In the genomic region with DNA sequence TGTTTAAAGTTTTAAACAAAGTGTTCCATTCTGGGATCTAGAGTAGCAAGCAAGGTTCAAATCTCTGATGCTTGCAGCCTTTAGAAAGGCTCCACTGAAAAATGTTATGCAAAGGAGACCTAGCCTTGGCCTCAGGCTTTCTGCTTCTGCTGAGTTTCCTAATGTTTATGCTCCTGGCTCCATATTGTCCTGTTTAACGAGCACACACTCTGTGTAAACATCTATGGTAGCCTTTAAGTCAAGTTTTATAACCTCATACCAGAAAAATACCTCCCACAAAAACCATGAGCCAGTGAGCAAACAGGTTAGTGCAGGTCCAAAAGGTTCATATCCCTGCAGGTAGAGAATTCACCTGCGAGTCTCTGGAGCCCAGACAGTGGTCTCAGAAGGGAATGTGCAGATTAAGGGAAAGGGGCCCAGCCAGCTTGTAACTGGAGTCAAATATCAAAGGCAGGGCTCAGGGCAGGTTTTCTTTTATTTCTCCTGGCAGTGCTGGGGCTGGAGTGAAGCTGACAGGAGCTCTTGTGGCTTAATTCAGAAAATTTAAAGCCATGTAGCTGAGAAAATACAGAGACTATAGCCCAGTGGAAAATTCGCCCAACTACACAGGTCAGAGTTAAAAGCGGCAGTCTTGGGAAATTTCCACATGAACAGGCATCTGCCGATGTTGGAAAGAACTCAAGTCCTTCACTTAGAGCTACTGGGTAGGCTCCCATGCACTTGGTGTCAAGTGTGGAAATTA, we compare ENCODE assay signal across 10 mouse cellular contexts.
A peak's percentile ranks its signal among the peaks of the same experiment; 100 is the strongest.
DNase-seq lines count a peak whose midpoint lies in the region; ATAC-seq and TF ChIP-seq lines count a peak whose summit lies in the region.
"Had no signal": no experiment of that assay in that cellular context is flagged by ENCODE, and none has a peak within 500 bp of the region (broad histone marks: within the 10 kb centered on the region; RNA-seq: fewer than 3 reads in every experiment).

No protein-coding gene starts in this region.

- 11% methylated on average over 5 of the region's 5 CpGs for whole genome bisulfite sequencing in forebrain, embryonic 14.5 days
- 10% methylated on average over 5 of the region's 5 CpGs for WGBS in forebrain, postnatal 0 days
- 8% methylated on average over 5 of the region's 5 CpGs for WGBS in kidney, postnatal 0 days
- 26% methylated on average over 5 of the region's 5 CpGs for whole genome bisulfite sequencing in embryonic facial prominence, embryonic 10.5 days
- 1% methylated on average over 5 of the region's 5 CpGs for WGBS in limb, embryonic 13.5 days

- H3K27me3 ChIP-seq in forebrain, embryonic 14.5 days (replicated peaks; ENCODE audit: control insufficient read depth, insufficient read depth, low read length): no peaks in the 10 kb centered on the region
- no peaks in the 10 kb centered on the region for H3K27me3 ChIP-seq in forebrain, postnatal 0 days (ENCODE audit: insufficient read depth, low read length)
- no peaks in the 10 kb centered on the region for H3K27me3 ChIP-seq in kidney, postnatal 0 days (ENCODE audit: insufficient read depth, low read length)
- H3K27me3 ChIP-seq in embryonic facial prominence, embryonic 10.5 days (replicated peaks; ENCODE audit: low read depth, poor library complexity, severe bottlenecking): no peaks in the 10 kb centered on the region
- no peaks in the 10 kb centered on the region for H3K27me3 ChIP-seq in limb, embryonic 13.5 days
- H3K27me3 ChIP-seq: heart, embryonic 15.5 days had no signal

- H3K4me1 ChIP-seq in forebrain, embryonic 14.5 days (ENCODE audit: control insufficient read depth, insufficient read depth, low read length): no peaks in the 10 kb centered on the region
- no peaks in the 10 kb centered on the region for H3K4me1 ChIP-seq in forebrain, postnatal 0 days (ENCODE audit: insufficient read depth)
- H3K4me1 ChIP-seq in kidney, postnatal 0 days (replicated peaks; ENCODE audit: insufficient read depth, low read length): 0 out of 2 replicates have a peak, but pooled peaks cover 6% of the 10 kb centered on the region
- peaks cover 15% of the 10 kb centered on the region for H3K4me1 ChIP-seq in embryonic facial prominence, embryonic 10.5 days
- peaks cover 14% of the 10 kb centered on the region for H3K4me1 ChIP-seq in limb, embryonic 13.5 days

- no peak overlapping the region for H3K4me3 ChIP-seq in forebrain, embryonic 14.5 days (ENCODE audit: low read depth, low read length)
- no peak overlapping the region for H3K4me3 ChIP-seq in forebrain, postnatal 0 days (ENCODE audit: low read depth, low read length)
- H3K4me3 ChIP-seq in kidney, postnatal 0 days (replicated peaks; ENCODE audit: low read depth, low read length): no peak overlapping the region
- H3K4me3 ChIP-seq in embryonic facial prominence, embryonic 10.5 days: no peak overlapping the region
- no peak overlapping the region for H3K4me3 ChIP-seq in limb, embryonic 13.5 days
- H3K4me3 ChIP-seq: heart, embryonic 15.5 days had no signal

- ATAC-seq in forebrain, embryonic 14.5 days: 0 out of 2 replicates have a peak, but pooled peaks have one; percentile 32
- no peak for ATAC-seq in forebrain, postnatal 0 days
- no peak for ATAC-seq in kidney, postnatal 0 days (replicated peaks; ENCODE audit: low FRiP score, low read depth)
- ATAC-seq in limb, embryonic 13.5 days (ENCODE audit: low FRiP score, low read depth): peak; percentile 73

- no peak overlapping the region for H3K9ac ChIP-seq in forebrain, embryonic 14.5 days (ENCODE audit: low read length)
- H3K9ac ChIP-seq in forebrain, postnatal 0 days: no peak overlapping the region
- no peak overlapping the region for H3K9ac ChIP-seq in kidney, postnatal 0 days (ENCODE audit: low read depth, low read length)
- H3K9ac ChIP-seq in limb, embryonic 13.5 days: no peak overlapping the region
- H3K9ac ChIP-seq: heart, embryonic 15.5 days had no signal

- H3K36me3 ChIP-seq in forebrain, embryonic 14.5 days (ENCODE audit: control insufficient read depth, insufficient read depth, low read length): no peaks in the 10 kb centered on the region
- no peaks in the 10 kb centered on the region for H3K36me3 ChIP-seq in forebrain, postnatal 0 days (ENCODE audit: insufficient read depth)
- H3K36me3 ChIP-seq in kidney, postnatal 0 days (ENCODE audit: insufficient read depth, low read length): no peaks in the 10 kb centered on the region
- H3K36me3 ChIP-seq in embryonic facial prominence, embryonic 10.5 days (replicated peaks): no peaks in the 10 kb centered on the region
- H3K36me3 ChIP-seq in limb, embryonic 13.5 days: no peaks in the 10 kb centered on the region
- H3K36me3 ChIP-seq: heart, embryonic 15.5 days had no signal

- no peaks in the 10 kb centered on the region for H3K9me3 ChIP-seq in forebrain, embryonic 14.5 days (replicated peaks; ENCODE audit: control insufficient read depth, low read length)
- H3K9me3 ChIP-seq in forebrain, postnatal 0 days (ENCODE audit: low read length): no peaks in the 10 kb centered on the region
- H3K9me3 ChIP-seq in kidney, postnatal 0 days (replicated peaks; ENCODE audit: low read length): no peaks in the 10 kb centered on the region
- no peaks in the 10 kb centered on the region for H3K9me3 ChIP-seq in embryonic facial prominence, embryonic 10.5 days
- no peaks in the 10 kb centered on the region for H3K9me3 ChIP-seq in limb, embryonic 13.5 days
- H3K9me3 ChIP-seq: heart, embryonic 15.5 days had no signal

- TF ChIP-seq CTCF in forebrain, postnatal 0 days (IDR thresholded peaks at IDR 0.05; ENCODE audit: low read depth): no peak
- no peak for TF ChIP-seq CTCF in kidney, postnatal 0 days (IDR thresholded peaks at IDR 0.05; ENCODE audit: low read depth)

- no peak overlapping the region for H3K4me2 ChIP-seq in forebrain, embryonic 14.5 days (ENCODE audit: low read length)
- no peak overlapping the region for H3K4me2 ChIP-seq in forebrain, postnatal 0 days (ENCODE audit: low read depth)
- no peak overlapping the region for H3K4me2 ChIP-seq in kidney, postnatal 0 days (ENCODE audit: low read length)
- H3K4me2 ChIP-seq in limb, embryonic 13.5 days (replicated peaks): 0 out of 2 replicates have a peak overlapping the region, but pooled peaks have one; percentile 5
- H3K4me2 ChIP-seq: heart, embryonic 15.5 days had no signal

- H3K27ac ChIP-seq in forebrain, embryonic 14.5 days (ENCODE audit: low read depth, low read length): no peak overlapping the region
- no peak overlapping the region for H3K27ac ChIP-seq in forebrain, postnatal 0 days (ENCODE audit: low read depth, low read length)
- H3K27ac ChIP-seq in kidney, postnatal 0 days: no peak overlapping the region
- H3K27ac ChIP-seq in embryonic facial prominence, embryonic 10.5 days (replicated peaks): no peak overlapping the region; the same call in 1 of the 2 replicates
- H3K27ac ChIP-seq in limb, embryonic 13.5 days: no peak overlapping the region
- H3K27ac ChIP-seq: heart, embryonic 15.5 days had no signal

- DNase-seq in forebrain, embryonic 14.5 days (ENCODE audit: low spot score): peak; percentile 34
- no peak for DNase-seq in forebrain, postnatal 0 days
- DNase-seq in kidney, postnatal 0 days (ENCODE audit: low spot score): peak; percentile 31
- DNase-seq in kidney, adult 11 months: no peak
- peak; percentile 66 for DNase-seq in embryonic facial prominence, embryonic 10.5 days (ENCODE audit: low spot score)
- DNase-seq in urinary bladder, postnatal 10 days (ENCODE audit: low spot score): no peak
- DNase-seq in urinary bladder, postnatal 4 days (ENCODE audit: low spot score in 2 of 2): no peak
- DNase-seq: B cell, adult 2 months had no signal

Comparison
In these comparisons a context has a peak if more than half of its experiments do, and no peak if none do; other contexts are left out.
1. ATAC-seq: peak in forebrain, embryonic 14.5 days (single experiment) and limb, embryonic 13.5 days (single experiment); none in forebrain, postnatal 0 days (single experiment) and kidney, postnatal 0 days (single experiment).
2. DNase-seq: peak in forebrain, embryonic 14.5 days (single experiment), kidney, postnatal 0 days (single experiment) and embryonic facial prominence, embryonic 10.5 days (single experiment); none in forebrain, postnatal 0 days (single experiment), kidney, adult 11 months (single experiment), urinary bladder, postnatal 10 days (single experiment) and urinary bladder, postnatal 4 days (0 of 2).